Mouse (Mus musculus): ENCODE results near the gene Ehmt2. TPM values are rescaled to one million over a fixed set of nuclear protein-coding genes. Genes with fewer than 3 reads are reported as not detected.
"Not testable (repeated sequence)": the region's sequence is repeated elsewhere in the genome, so short reads cannot be mapped to it uniquely, and the experiment has no call there.

Gene Ehmt2
- polyA plus RNA-seq, 1 experiment = 130 TPM

DNA sequence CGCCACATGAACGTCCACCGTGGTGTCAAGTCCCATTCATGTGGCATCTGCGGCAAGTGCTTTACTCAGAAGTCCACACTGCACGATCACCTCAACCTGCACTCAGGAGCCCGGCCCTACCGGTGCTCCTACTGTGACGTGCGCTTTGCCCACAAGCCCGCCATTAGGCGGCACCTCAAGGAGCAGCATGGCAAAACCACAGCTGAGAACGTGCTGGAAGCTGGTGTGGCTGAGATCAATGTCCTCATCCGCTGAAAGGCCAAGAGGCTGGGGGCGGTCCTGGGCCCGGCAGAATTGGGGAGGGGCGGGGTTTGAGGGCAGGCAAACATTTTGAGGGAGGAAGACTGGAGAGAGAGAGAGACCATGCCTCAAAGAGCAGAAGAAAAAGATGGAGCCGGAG lies 1.9 kb upstream of the Ehmt2 start:
- H3K4me1 ChIP-seq (ENCODE audit: control insufficient read depth, insufficient read depth, low read length) = peaks cover 21% of the 10 kb centered on the region
- WGBS = 77% methylated on average over 17 of the region's 17 CpGs
- no peak overlapping the region for H3K27ac ChIP-seq (ENCODE audit: insufficient read depth, low read depth, low read length)
- no peak for TF ChIP-seq POLR2A (IDR thresholded peaks at IDR 0.05; ENCODE audit: insufficient read depth, low read depth, low read length)
- TF ChIP-seq CTCF (IDR thresholded peaks at IDR 0.05; ENCODE audit: insufficient read depth, low read depth, low read length) = no peak
- H3K4me3 ChIP-seq (ENCODE audit: insufficient read depth, low read depth, low read length) = no peak overlapping the region

DNA sequence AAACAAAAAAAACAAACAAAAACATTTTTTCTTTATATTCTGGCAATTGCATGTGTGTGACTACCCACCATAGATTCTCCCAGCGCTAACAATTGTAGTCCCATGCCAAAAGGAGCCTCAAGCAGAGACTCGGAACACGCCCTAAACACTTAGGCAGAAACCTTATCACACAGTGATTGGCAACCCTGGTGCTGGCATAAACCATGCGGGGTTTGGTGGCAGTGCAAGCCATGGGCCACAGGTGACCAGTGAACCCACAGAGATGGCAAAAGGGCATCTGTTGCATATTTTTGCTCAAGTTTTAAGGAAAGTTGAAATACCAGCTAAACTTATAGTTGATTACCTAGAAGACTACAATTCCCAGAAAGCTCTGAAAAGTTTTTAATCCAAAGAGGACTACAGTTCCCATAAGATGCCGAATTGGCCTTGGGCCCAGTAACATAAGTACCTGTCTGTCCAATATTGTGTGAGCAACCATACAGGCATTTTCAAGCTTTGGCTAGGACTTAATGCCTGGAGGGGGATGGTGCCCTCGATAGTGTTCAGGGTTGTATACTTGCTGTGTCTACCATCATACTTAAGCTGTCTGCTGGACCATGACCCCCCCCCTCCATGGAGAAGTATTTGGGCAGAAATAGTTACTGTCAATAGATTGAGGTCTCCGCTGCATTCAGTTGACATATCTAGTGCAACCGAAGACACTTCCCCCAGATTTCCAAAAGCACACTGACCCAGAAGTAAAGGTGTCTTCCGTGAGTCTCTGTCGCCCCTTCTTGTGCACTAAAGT lies 703 bp upstream of the Ehmt2 start:
- H3K27ac ChIP-seq (ENCODE audit: insufficient read depth, low read depth, low read length) = peak overlapping the region; percentile 87
- TF ChIP-seq POLR2A (IDR thresholded peaks at IDR 0.05; ENCODE audit: insufficient read depth, low read depth, low read length) (no peak), CTCF (IDR thresholded peaks at IDR 0.05; ENCODE audit: insufficient read depth, low read depth, low read length) (no peak)
- peak overlapping the region; percentile 99 for H3K4me3 ChIP-seq (ENCODE audit: insufficient read depth, low read depth, low read length)
- 8% methylated on average over 10 of the region's 10 CpGs for WGBS
- peaks cover 21% of the 10 kb centered on the region for H3K4me1 ChIP-seq (ENCODE audit: control insufficient read depth, insufficient read depth, low read length)

- Histone ChIP-seq H3K27ac (ENCODE audit: insufficient read depth, low read depth, low read length) (no peak overlapping the region), H3K4me1 (ENCODE audit: control insufficient read depth, insufficient read depth, low read length) (peaks cover 21% of the 10 kb centered on the region), H3K4me3 (ENCODE audit: insufficient read depth, low read depth, low read length) (peak overlapping the region; percentile 99)
- TF ChIP-seq CTCF (IDR thresholded peaks at IDR 0.05; ENCODE audit: insufficient read depth, low read depth, low read length) = no peak
- TF ChIP-seq POLR2A (IDR thresholded peaks at IDR 0.05; ENCODE audit: insufficient read depth, low read depth, low read length) = no peak
- 0% methylated on average over 26 of the region's 47 CpGs for WGBS
Measured at GRCm38 (mm10) chr17:34898706-34899052, 410 bp downstream of the Ehmt2 start.

DNA sequence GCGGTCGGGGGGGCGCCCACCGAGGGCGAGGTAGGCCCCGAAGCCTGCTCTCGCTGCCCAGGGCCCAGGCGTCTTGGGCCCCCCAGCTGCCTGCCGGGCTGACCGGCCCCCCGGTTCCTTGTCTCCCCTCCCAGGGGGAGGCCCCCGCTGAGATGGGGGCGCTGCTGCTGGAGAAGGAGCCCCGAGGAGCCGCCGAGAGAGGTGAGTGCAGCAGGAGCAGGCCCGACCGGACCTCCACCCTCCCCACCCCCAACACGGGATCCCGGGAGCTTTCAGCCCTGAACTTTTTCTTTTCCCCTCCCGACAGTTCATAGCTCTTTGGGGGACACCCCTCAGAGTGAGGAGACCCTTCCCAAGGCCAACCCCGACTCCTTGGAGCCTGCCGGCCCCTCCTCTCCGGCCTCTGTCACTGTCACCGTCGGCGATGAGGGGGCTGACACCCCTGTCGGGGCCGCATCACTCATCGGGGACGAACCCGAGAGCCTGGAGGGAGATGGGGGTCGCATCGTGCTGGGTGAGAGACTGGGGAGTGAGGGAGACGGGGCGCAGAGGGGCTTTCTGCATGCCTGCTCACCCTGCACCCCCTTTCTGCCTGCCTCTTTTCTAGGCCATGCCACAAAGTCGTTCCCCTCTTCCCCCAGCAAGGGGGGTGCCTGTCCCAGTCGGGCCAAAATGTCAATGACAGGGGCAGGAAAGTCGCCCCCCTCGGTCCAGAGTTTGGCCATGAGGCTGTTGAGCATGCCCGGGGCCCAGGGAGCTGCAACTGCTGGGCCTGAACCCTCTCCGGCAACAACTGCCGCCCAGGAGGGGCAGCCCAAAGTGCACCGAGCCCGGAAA lies 1.0 kb downstream of the Ehmt2 start:
- Histone ChIP-seq H3K27ac (ENCODE audit: insufficient read depth, low read depth, low read length) (peak overlapping the region; percentile 31; the same call in 1 of the 2 replicates), H3K4me1 (ENCODE audit: control insufficient read depth, insufficient read depth, low read length) (peaks cover 21% of the 10 kb centered on the region), H3K4me3 (ENCODE audit: insufficient read depth, low read depth, low read length) (peak overlapping the region; percentile 99)
- WGBS = 1% methylated on average over 42 of the region's 45 CpGs
- no peak for TF ChIP-seq CTCF (IDR thresholded peaks at IDR 0.05; ENCODE audit: insufficient read depth, low read depth, low read length)
- TF ChIP-seq POLR2A (IDR thresholded peaks at IDR 0.05; ENCODE audit: insufficient read depth, low read depth, low read length) = no peak

- peak overlapping the region; percentile 31; the same call in 1 of the 2 replicates for H3K27ac ChIP-seq (ENCODE audit: insufficient read depth, low read depth, low read length)
- H3K4me1 ChIP-seq (ENCODE audit: control insufficient read depth, insufficient read depth, low read length) = peaks cover 21% of the 10 kb centered on the region
- H3K4me3 ChIP-seq (ENCODE audit: insufficient read depth, low read depth, low read length) = peak overlapping the region; percentile 99
- WGBS = under 1% methylated on average over 5 of the region's 5 CpGs
- TF ChIP-seq CTCF (IDR thresholded peaks at IDR 0.05; ENCODE audit: insufficient read depth, low read depth, low read length) = no peak
- TF ChIP-seq POLR2A (IDR thresholded peaks at IDR 0.05; ENCODE audit: insufficient read depth, low read depth, low read length) = no peak
Measured at GRCm38 (mm10) chr17:34899890-34900243, 1.6 kb downstream of the Ehmt2 start.

- peaks cover 11% of the 10 kb centered on the region for H3K4me1 ChIP-seq (ENCODE audit: control insufficient read depth, insufficient read depth, low read length)
- H3K4me3 ChIP-seq (ENCODE audit: insufficient read depth, low read depth, low read length); H3K27ac ChIP-seq (ENCODE audit: insufficient read depth, low read depth, low read length): not testable (repeated sequence)
Measured at GRCm38 (mm10) chr17:34900826-34901225, 2.6 kb downstream of the Ehmt2 start.

- H3K4me1 ChIP-seq (ENCODE audit: control insufficient read depth, insufficient read depth, low read length) = not testable (repeated sequence)
Measured at GRCm38 (mm10) chr17:34901948-34902347, 3.7 kb downstream of the Ehmt2 start.

GRCm38 (mm10) chr17:34902895-34903294 lies 4.6 kb downstream of the Ehmt2 start:
- H3K27ac ChIP-seq (ENCODE audit: insufficient read depth, low read depth, low read length) = no peak overlapping the region
- H3K4me3 ChIP-seq (ENCODE audit: insufficient read depth, low read depth, low read length) = no peak overlapping the region
- H3K4me1 ChIP-seq (ENCODE audit: control insufficient read depth, insufficient read depth, low read length) = peaks cover 3% of the 10 kb centered on the region; the same call in 1 of the 2 replicates
- TF ChIP-seq POLR2A (IDR thresholded peaks at IDR 0.05; ENCODE audit: insufficient read depth, low read depth, low read length) = no peak
- 90% methylated on average over 9 of the region's 9 CpGs for WGBS

More at GRCm38 (mm10) chr17:34901948-34902347, 3.7 kb downstream of the Ehmt2 start:
- WGBS = 89% methylated on average over 9 of the region's 10 CpGs
- not testable (repeated sequence) for H3K4me3 ChIP-seq (ENCODE audit: insufficient read depth, low read depth, low read length); H3K27ac ChIP-seq (ENCODE audit: insufficient read depth, low read depth, low read length)

DNA sequence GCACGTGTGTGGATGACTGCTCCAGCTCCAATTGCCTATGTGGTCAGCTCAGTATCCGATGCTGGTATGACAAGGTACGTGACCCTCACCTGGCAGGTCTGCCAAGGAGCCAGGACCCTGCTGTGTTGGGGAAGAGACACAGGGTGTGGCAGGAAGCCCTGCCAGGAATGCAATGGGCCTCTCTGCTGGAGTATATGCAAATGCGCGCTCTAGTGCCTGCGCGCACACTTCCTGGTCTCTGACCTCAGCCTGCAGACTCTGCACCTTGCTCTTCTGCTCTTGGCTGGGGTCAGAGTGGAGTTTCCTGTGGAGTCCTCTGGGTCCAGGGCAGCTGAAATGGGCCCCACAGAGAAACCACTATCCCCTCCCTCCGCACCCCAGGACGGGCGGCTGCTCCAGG lies 12.7 kb downstream of the Ehmt2 start:
- no peak overlapping the region for H3K4me3 ChIP-seq (ENCODE audit: insufficient read depth, low read depth, low read length)
- no peak overlapping the region for H3K27ac ChIP-seq (ENCODE audit: insufficient read depth, low read depth, low read length)
- 0 out of 2 replicates have a peak, but pooled peaks cover 2% of the 10 kb centered on the region for H3K4me1 ChIP-seq (ENCODE audit: control insufficient read depth, insufficient read depth, low read length)
- no peak for TF ChIP-seq POLR2A (IDR thresholded peaks at IDR 0.05; ENCODE audit: insufficient read depth, low read depth, low read length)
- TF ChIP-seq CTCF (IDR thresholded peaks at IDR 0.05; ENCODE audit: insufficient read depth, low read depth, low read length) = no peak
- 85% methylated on average over 10 of the region's 10 CpGs for WGBS
